Mouse (Mus musculus) lung, embryonic 14.5 days (tissue): Measurements from ENCODE around the gene Prr14. TPM values are rescaled to one million over a fixed set of nuclear protein-coding genes. Genes with fewer than 3 reads are reported as not detected.
A peak's percentile ranks its signal among the peaks of the same experiment; 100 is the strongest.
"Not testable (repeated sequence)": the region's sequence is repeated elsewhere in the genome, so short reads cannot be mapped to it uniquely, and the experiment has no call there.

Experiments used
- ATAC-seq: fragments of 200-750 bp; cut with Nextera tagmentation; 2 replicates; pipeline ENCODE4 v1.8.0; 2017; ENCODE audit warnings: mild to moderate bottlenecking, moderate TSS enrichment, moderate library complexity; ENCODE audit not compliant: insufficient read depth
- DNase-seq: peaks from one replicate; pipeline ENCODE4 v3.0.0-alpha.2; 2015
- H3K27ac ChIP-seq: fragments of 300-500 bp; sonication (generic); 2 replicates; pipeline ENCODE4 v1.5.1; 2014; ENCODE audit warnings: low read depth, mild to moderate bottlenecking, moderate library complexity
- H3K27me3 ChIP-seq: fragments of 300-500 bp; sonication (generic); 2 replicates; pipeline ENCODE4 v1.6.1; 2014; ENCODE audit warnings: low read length, control low read depth; ENCODE audit not compliant: insufficient read depth
- H3K36me3 ChIP-seq: fragments of 300-500 bp; sonication (generic); 2 replicates; pipeline ENCODE4 v1.6.1; 2014; ENCODE audit warnings: control low read depth; ENCODE audit not compliant: insufficient read depth
- H3K4me1 ChIP-seq: fragments of 300-500 bp; sonication (generic); 2 replicates; pipeline ENCODE4 v1.6.1; 2014; ENCODE audit warnings: antibody characterized with exemption, control low read depth; ENCODE audit not compliant: insufficient read depth
- H3K4me2 ChIP-seq: fragments of 300-500 bp; sonication (generic); 2 replicates; pipeline ENCODE4 v1.6.1; 2014; ENCODE audit warnings: mild to moderate bottlenecking
- H3K4me3 ChIP-seq: fragments of 300-500 bp; sonication (generic); 2 replicates; pipeline ENCODE4 v1.5.1; 2014; ENCODE audit warnings: low read depth, low read length
- H3K9ac ChIP-seq: fragments of 300-500 bp; sonication (generic); 2 replicates; pipeline ENCODE4 v1.6.1; 2014
- H3K9me3 ChIP-seq: fragments of 300-500 bp; sonication (generic); 2 replicates; pipeline ENCODE4 v1.6.1; 2016; ENCODE audit warnings: low read depth, low read length, control low read depth
- CTCF ChIP-seq: IDR thresholded peaks from 2 replicates; pipeline ENCODE4 v1.5.1; 2016; ENCODE audit warnings: antibody characterized with exemption, low read depth
- WGBS: fragments of 180-500 bp; shearing (Covaris S2); extraction: QIAGEN DNeasy Blood & Tissue Kit; methylation state at CpG from one replicate; pipeline ENCODE4 v1.1.7; 2014; 5-methylcytosine and 5-hydroxymethylcytosine counted together
- polyA plus RNA-seq: library from polyadenylated mRNA; unstranded; fragments of >200 nt; fragmentation: Nextera tagmentation; extraction: Ambion mirVana; gene quantifications from 2 replicates; pipeline ENCODE4 v1.2.1, GENCODE M21; 2014

Gene Prr14
- polyA plus RNA-seq, 1 experiment from 2014 or later: 44.3 TPM

DNA sequence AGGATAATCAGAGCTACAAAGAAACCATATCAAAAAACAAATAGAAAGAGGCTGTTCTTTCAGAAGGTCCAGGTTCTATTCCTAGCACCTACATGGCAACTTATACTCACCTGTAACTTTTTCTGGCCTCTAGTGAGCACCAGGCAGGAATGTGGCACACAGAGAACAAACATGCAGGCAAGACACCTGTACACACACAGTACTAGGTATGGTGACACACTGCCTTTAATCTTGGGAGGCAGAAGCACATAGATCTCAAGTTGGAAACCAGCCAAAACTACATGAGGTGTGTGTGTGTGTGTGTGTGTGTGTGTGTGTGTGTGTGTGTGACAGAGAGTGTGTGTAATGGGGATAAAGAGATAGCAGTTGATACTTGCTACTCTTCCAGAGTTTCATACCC, 35.2 kb downstream of the Prr14 start:
- DNase-seq: no peak
- Histone ChIP-seq H3K4me3 (no peak overlapping the region), H3K4me2 (no peak overlapping the region), H3K27ac (no peak overlapping the region), H3K9ac (no peak overlapping the region), H3K4me1 (no peaks in the 10 kb centered on the region), H3K9me3 (no peaks in the 10 kb centered on the region), H3K36me3 (peaks cover 30% of the 10 kb centered on the region), H3K27me3 (no peaks in the 10 kb centered on the region)
- ATAC-seq: no peak
- no peak for TF ChIP-seq CTCF

DNA sequence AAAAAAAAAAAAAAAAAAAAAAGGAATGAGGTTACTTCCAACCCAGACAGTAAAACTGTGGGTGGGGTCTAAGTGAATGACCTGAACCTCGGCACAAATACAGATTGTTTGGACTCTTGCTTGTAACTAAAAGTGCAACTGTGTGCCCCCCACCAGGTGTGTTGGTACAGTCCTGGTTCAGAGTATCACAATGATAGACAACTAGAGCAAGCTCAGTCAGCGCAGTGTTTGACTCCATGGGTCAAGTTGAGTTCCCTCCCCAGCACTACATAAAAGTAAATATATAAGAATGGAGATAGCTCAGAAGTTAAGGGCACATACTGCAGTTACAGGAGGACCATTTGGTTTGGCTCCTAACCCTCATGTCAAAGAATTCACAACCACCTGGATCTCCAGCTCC, 38.0 kb downstream of the Prr14 start:
- WGBS: 68% methylated on average over 2 of the region's 2 CpGs
- Histone ChIP-seq H3K36me3 (0 out of 2 replicates have a peak, but pooled peaks cover 3% of the 10 kb centered on the region), H3K27me3 (no peaks in the 10 kb centered on the region), H3K4me1 (no peaks in the 10 kb centered on the region), H3K9me3 (no peaks in the 10 kb centered on the region), H3K9ac (no peak overlapping the region), H3K27ac (no peak overlapping the region), H3K4me2 (no peak overlapping the region), H3K4me3 (no peak overlapping the region)
- DNase-seq (no peak), ATAC-seq (no peak)
- TF ChIP-seq CTCF: no peak

DNA sequence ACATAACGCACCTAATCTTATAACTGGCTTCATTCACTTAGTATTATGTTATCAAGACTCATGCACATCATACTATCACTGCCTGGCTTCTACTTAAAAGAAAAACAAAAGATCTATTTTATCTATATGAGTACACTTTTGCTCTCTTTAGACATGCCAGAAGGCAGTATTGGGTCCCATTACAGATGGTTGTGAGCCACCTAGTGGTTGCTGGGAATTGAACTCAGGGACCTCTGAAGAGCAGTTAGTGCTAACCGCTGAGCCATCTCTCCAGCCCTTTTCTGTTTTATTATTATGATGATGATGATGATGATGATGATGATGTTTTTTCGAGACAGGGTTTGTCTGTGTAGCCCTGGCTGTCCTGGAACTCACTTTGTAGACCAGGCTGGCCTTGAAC, 39.0 kb downstream of the Prr14 start:
- ATAC-seq: peak; percentile 31
- no peaks in the 10 kb centered on the region for H3K27me3 ChIP-seq
- TF ChIP-seq CTCF: peak; percentile 66
- peak; percentile 81 for DNase-seq
- no peaks in the 10 kb centered on the region for H3K4me1 ChIP-seq
- WGBS: 45% methylated on average over 3 of the region's 3 CpGs
- no peak overlapping the region for H3K4me2 ChIP-seq
- no peak overlapping the region for H3K27ac ChIP-seq
- H3K4me3 ChIP-seq: no peak overlapping the region
- no peaks in the 10 kb centered on the region for H3K36me3 ChIP-seq
- H3K9me3 ChIP-seq: no peaks in the 10 kb centered on the region
- H3K9ac ChIP-seq: no peak overlapping the region

- Histone ChIP-seq H3K9me3 (no peaks in the 10 kb centered on the region), H3K27ac (no peak overlapping the region), H3K27me3 (no peaks in the 10 kb centered on the region), H3K9ac (no peak overlapping the region), H3K4me1 (no peaks in the 10 kb centered on the region; the same call in 1 of the 2 replicates), H3K4me3 (no peak overlapping the region), H3K4me2 (no peak overlapping the region), H3K36me3 (no peaks in the 10 kb centered on the region)
- no peak for DNase-seq
- 94% methylated on average over 3 of the region's 3 CpGs for WGBS
- no peak for ATAC-seq
- TF ChIP-seq CTCF: no peak
Observed at GRCm38 (mm10) chr7:127508291-127508690, 48.9 kb downstream of the Prr14 start.

- 82% methylated on average over 3 of the region's 4 CpGs for WGBS
- not testable (repeated sequence) for H3K27ac ChIP-seq, ATAC-seq, H3K4me2 ChIP-seq, H3K9ac ChIP-seq, H3K27me3 ChIP-seq, H3K9me3 ChIP-seq, H3K4me1 ChIP-seq, H3K4me3 ChIP-seq, DNase-seq
- H3K36me3 ChIP-seq: peaks cover 10% of the 10 kb centered on the region
Observed at GRCm38 (mm10) chr7:127509830-127510229, 50.4 kb downstream of the Prr14 start.

- 22% methylated on average over 8 of the region's 8 CpGs for WGBS
- peak; percentile 23; the same call in 1 of the 2 replicates for TF ChIP-seq CTCF
Observed at GRCm38 (mm10) chr7:127511241-127511640, 51.8 kb downstream of the Prr14 start.

DNA sequence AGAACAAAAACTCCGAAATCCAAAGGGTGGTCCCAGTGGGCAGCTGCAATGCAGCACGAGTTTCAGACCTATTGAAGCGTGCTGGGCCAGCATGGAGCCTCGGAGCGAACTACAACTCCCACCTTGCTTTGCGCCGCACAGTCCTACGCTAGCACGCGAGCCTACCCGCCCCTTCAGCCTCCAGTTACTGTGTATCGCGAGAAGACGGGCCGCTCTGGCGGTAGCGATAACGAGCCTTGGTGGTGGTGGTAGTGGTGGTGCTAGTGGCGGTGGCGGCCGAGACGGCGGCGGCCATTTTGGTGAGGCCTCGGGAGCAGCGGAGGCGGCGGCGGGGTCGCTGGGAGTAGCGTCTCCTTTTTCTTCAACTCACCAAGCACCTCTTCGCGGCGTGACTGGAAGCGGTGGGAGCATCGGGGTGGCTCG, 52.4 kb downstream of the Prr14 start, which contains the start of gene Srcap:
Gene Srcap (plus strand): TSS at position 176 of the 423 bp plus-strand sequence.
- no peak for TF ChIP-seq CTCF
- Histone ChIP-seq H3K4me3 (peak within 1 kb of the TSS; percentile 78), H3K27me3 (no peaks in the 10 kb centered on the region), H3K27ac (peak within 1 kb of the TSS; percentile 97), H3K9me3 (no peaks in the 10 kb centered on the region), H3K9ac (peak within 1 kb of the TSS; percentile 85), H3K36me3 (peaks cover 28% of the 10 kb centered on the region), H3K4me2 (peak within 1 kb of the TSS; percentile 57), H3K4me1 (peaks cover 5% of the 10 kb centered on the region; the same call in 1 of the 2 replicates)
- under 1% methylated on average over 36 of the region's 37 CpGs for WGBS
- peak; percentile 99 for DNase-seq
- ATAC-seq: peak; percentile 98

More at GRCm38 (mm10) chr7:127511241-127511640, 51.8 kb downstream of the Prr14 start:
- Histone ChIP-seq H3K4me1 (peaks cover 5% of the 10 kb centered on the region; the same call in 1 of the 2 replicates), H3K4me3 (peak overlapping the region; percentile 78), H3K27ac (peak overlapping the region; percentile 97), H3K36me3 (peaks cover 22% of the 10 kb centered on the region), H3K9ac (0 out of 2 replicates have a peak overlapping the region, but pooled peaks have one; percentile 85), H3K9me3 (no peaks in the 10 kb centered on the region), H3K4me2 (peak overlapping the region; percentile 57), H3K27me3 (no peaks in the 10 kb centered on the region)
- ATAC-seq (0 out of 2 replicates have a peak, but pooled peaks have one; percentile 16), DNase-seq (peak; percentile 65)
